Mouse (Mus musculus) CH12.LX (cell line): Measurements from ENCODE around the gene Tm9sf2.

Experiments used
- JUN ChIP-seq: IDR thresholded peaks from 2 replicates; pipeline ENCODE4 v1.6.1; 2011; ENCODE audit warnings: low read depth, mild to moderate bottlenecking, low read length, improper control_type of control experiment, moderate library complexity; ENCODE audit not compliant: insufficient read depth
- MAX ChIP-seq: IDR thresholded peaks from 2 replicates; pipeline ENCODE4 v1.6.1; 2011; ENCODE audit warnings: low read length, improper control_type of control experiment

- TF ChIP-seq MAX: no peak
- no peak for TF ChIP-seq JUN
Observed at GRCm38 (mm10) chr14:122157738-122158137, 50.9 kb downstream of the Tm9sf2 start.
